Mouse (Mus musculus): Measurements from ENCODE around the gene Oscar.

- no peak for TF ChIP-seq CTCF (IDR thresholded peaks at IDR 0.05; ENCODE audit: borderline replicate concordance, insufficient read depth, low read length)
- TF ChIP-seq POLR2A (IDR thresholded peaks at IDR 0.05; ENCODE audit: low read depth, low read length), result no peak
These were observed 1.9 kb downstream of the Oscar start for GRCm38 (mm10) chr7:3614021-3614420.

Data from embryonic fibroblast, embryonic 13.5 days (primary cell).